ENCODE assay signal across 8 mouse cellular contexts in genomic region chr4:103313587-103314525, GRCm38 (mm10). TPM values are rescaled to one million over a fixed set of nuclear protein-coding genes. Genes with fewer than 3 reads are reported as not detected.
DNase-seq lines count a peak whose midpoint lies in the region; ATAC-seq lines count a peak whose summit lies in the region.

TSS of gene Oma1 (plus strand) at chr4:103313812.

- intact Hi-C loops in gastrocnemius, postnatal 14 days (cut with DNase I; ENCODE audit: low total_unique reads), result loop anchor here (5.0 kb wide), 1 partner anchor 33 kb away; no protein-coding TSS in a partner anchor
- intact Hi-C loops in left cerebral cortex, postnatal 10 days (cut with DNase I), result loop anchor here (5.0 kb wide), 1 partner anchor 33 kb away; no protein-coding TSS in a partner anchor

- peak; percentile 99 to 100 for DNase-seq in adrenal gland, adult (ENCODE audit: inconsistent age in 2 of 2, low spot score in 1 of 2)
- DNase-seq in embryo, embryonic 10.5 days (ENCODE audit: low spot score), result peak; percentile 99
- peak; percentile 99 for DNase-seq in gastrocnemius, postnatal 14 days
- peak; percentile 94 to 99 for DNase-seq in left cerebral cortex, postnatal 10 days (ENCODE audit: extremely low spot score in 1 of 2, low spot score in 2 of 2)
- DNase-seq in right cerebral cortex, postnatal 25 days, result peak; percentile 95
- peak; percentile 98 to 99 for DNase-seq in urinary bladder, postnatal 4 days (ENCODE audit: low spot score in 2 of 2)

- peak; percentile 94 for ATAC-seq in inflammation-experienced regulatory T-cells, adult 6 months
- peak; percentile 98 for ATAC-seq in megakaryocyte-erythroid progenitor cell, adult 5-6 weeks (replicated peaks; ENCODE audit: low FRiP score, low TSS enrichment, poor library complexity, severe bottlenecking)

RNA-seq across cellular contexts. Expression of gene Oma1, which starts in this region (rescaled TPM):
- 10 to 100 TPM; 20.4 to 21.1 TPM for total RNA-seq in gastrocnemius, postnatal 14 days (2021)
- polyA plus RNA-seq in inflammation-experienced regulatory T-cells, adult 6 months (2017; shearing (Covaris generic)), result 10 to 100 TPM; 21.6 to 35.0 (median 28.3) TPM
- total RNA-seq in left cerebral cortex, postnatal 10 days (2021), result 1 to 10 TPM; 6.9 to 7.7 TPM
- total RNA-seq in megakaryocyte-erythroid progenitor cell, adult 5-6 weeks (2014; fragmentation: Nextera tagmentation), result 12.2 and 35.3 TPM in 2 replicates
- 68.2 and 89.2 TPM in 2 replicates for total RNA-seq in megakaryocyte-erythroid progenitor cell, adult 5-6 weeks (2017)

Comparison
In these comparisons a context has a peak if more than half of its experiments do, and no peak if none do; other contexts are left out.
1. Peak in every context shown above with its lines: DNase-seq and ATAC-seq.